Mouse (Mus musculus) testis, adult 2 months (tissue): ENCODE measurements around the gene Gm9857.

Experiments
- CTCF ChIP-seq: fragments of 200-500 bp; IDR thresholded peaks from 2 replicates; pipeline ENCODE4 v1.5.1; 2012; ENCODE audit warnings: low read depth, mild to moderate bottlenecking, inconsistent platforms, low read length, moderate library complexity; ENCODE audit not compliant: control insufficient read depth, insufficient read depth, insufficient replicate concordance
- POLR2A ChIP-seq: fragments of 200-500 bp; IDR thresholded peaks from 2 replicates; pipeline ENCODE4 v1.6.1; 2012; ENCODE audit warnings: low read depth, mild to moderate bottlenecking, inconsistent platforms, low read length, moderate library complexity; ENCODE audit not compliant: control insufficient read depth

DNA sequence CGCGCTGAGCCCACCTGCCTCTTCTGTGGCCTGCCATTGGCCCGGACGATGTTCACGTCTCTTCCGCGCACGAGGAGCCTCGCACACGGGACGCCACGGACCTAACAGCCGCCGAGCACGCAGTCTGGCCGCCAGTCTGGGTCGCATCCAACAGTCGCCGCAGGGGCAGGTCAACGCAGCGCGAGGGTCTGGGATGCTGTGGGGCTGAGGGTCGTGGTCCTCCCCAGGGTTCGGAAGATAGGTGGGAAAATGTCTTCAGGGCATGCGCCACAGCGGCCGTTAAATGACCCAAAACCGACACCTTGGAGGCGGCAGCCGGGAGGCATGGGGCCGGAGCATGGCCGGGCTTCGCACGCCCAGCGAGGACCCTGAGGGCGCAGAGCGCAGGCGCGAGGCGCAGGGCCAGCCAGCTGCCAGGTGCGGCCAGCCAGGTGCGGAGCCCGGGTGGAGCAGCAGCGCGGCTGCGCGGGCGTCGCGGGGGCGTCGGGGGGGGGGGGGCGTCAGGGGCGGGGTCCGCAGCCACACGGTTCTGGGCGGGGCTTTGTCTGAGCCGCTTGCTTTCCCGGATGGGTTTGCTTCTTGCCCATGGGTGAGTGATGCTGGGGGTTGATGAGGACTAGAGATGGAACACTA lies at the start of gene Gm9857:
- TF ChIP-seq CTCF: no peak
- TF ChIP-seq POLR2A: peak; percentile 79
